Mouse (Mus musculus) frontal cortex, postnatal 25 days (tissue): ENCODE measurements around the gene Adcy6.
"Not testable (repeated sequence)": the region's sequence is repeated elsewhere in the genome, so short reads cannot be mapped to it uniquely, and the experiment has no call there.

Source experiments
- DNase-seq, 2 experiments: peaks; one replicate each; pipeline ENCODE4 v3.0.0; 2022; ENCODE audit warnings: low spot score in 2 of 2

Gene Adcy6

DNA sequence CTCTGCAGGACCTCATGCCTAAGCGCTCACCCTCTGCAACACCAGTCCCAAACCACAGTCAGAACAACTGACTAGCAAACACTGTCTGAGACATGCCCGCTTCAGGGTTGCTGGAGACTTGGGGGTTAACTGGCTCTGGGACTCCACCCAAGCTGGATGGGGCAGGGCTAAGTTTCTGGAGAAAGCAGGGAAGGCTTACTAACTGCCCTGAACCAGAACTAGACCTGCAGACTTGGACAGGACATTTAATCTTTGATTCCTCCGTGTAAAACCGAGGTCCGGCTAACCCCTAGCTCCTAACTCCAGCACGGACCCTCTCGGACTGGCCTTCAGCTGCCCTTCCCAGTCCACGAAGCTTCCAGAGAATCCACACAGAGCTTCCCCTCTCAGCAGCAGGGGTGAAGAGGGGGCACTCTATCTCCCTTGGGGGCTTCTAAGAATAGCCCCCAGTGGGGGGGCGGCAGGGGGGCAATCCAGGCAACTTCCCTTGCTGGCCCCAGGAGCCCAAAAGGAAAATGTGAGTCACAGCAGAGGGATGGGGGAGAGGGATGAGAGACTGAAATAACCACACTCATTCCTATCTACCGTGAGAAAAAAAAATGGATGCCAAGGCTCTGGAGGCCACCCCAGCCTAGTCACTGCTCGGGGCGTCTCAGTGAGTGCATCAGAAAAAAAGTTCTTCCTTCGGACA lies 7.5 kb downstream of the Adcy6 start:
- DNase-seq = no peak

DNA sequence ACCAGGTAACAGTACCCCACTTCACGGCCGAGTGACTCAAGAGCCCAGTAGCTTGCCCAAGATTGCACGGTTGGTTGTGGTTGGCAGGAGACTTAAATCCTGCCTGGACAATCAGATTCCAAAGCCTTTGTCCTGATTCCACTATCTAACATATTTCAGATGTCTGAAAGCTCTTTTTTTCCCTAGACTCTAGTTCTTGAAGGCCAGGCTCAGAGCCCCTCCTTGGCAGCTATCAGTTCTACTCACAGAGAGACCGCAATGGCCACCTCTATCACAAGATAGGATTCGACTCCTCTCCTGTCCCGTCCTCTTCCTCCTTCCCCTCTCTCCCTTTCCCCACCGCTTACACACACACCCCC lies 8.1 kb downstream of the Adcy6 start:
- DNase-seq = no peak

DNA sequence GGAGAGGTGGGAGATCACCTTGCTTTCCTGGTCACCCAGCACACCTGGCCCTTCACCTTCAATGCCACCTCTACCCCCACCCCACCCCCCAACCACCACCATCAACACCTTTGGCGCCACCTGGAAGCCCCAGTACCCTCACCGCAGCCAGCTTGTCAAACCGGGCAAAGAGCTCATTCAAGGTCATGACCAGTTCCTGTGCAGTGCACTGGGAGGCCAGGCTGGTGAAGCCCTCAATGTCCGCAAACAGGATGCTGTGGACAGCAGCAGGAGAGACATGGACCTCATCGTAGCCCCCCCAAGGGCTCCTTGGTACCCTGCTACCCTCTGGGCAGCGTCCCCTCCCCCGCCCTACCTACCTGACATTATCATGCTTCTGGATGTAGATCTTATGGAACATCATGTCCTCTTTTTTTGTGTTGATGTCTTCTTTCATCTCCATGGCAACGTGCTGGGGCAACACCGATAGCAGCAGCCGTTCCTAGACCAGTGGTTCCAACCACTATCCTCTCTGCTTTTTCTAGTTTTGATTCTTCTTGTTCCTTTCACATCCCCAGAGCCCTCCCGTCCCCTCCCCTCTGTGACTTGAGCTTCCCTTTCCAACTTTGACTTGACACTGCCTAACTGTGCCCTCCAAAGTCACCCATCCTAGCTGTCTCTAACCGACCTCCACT lies 9.7 kb downstream of the Adcy6 start:
- DNase-seq = no peak

DNA sequence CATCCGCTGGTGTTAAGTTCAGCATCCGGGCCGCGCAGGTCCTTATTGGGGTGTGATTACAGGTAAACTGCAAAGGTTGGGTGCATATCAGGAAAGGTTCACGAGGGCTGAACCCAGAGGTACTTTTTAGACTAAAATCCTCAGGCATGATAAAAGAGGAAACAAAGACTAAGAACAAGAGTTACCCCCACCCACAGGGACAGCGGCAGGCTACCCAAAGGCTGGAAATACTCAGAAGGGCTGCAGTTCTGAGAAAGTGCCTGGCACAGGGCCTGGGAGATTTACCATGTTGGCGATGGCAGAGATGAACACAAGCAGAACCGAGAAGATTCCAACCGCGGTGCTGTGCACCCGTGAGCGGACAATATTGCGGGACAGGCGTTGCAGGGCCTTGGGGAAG lies 13.3 kb downstream of the Adcy6 start:
- DNase-seq = no peak

DNA sequence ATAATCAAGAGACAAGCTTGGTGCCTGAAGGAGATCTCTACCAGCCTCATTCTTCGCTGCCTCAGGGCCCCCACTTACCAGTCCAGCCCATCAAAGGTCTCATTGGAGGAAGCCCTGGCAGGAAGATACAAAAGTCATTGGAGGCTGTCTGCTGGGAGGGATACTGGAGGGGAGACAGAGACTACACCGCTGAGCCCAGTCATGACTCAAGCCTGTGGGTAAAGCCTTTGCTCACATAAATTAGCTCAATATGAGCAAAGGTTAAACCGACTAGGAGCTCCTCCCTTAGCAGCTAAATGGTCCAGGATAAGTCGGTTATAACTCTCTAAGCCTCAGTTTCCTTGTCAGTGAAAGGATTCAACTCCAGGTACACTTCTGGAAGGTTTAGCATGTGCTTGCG lies 14.8 kb downstream of the Adcy6 start:
- DNase-seq = no peak

DNA sequence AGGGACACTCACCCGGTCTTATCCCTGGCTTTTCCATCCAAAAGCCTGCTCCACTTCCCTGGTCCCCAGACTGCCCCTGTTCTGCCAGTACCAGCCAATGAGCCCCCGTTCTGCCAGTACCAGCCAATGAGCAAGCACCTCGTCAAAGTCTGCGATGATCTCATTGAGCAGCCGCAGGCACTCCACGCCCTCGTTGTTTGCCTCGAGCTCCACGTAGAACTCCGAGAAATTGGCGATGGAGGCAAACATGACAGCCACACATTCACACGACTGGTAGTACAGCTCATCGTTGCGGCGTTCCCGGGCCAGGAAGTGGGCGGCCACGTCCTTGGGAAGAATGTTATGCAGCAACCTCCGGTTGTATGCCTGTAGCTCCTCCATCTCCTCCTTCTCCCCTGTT lies 15.7 kb downstream of the Adcy6 start:
- no peak for DNase-seq

DNA sequence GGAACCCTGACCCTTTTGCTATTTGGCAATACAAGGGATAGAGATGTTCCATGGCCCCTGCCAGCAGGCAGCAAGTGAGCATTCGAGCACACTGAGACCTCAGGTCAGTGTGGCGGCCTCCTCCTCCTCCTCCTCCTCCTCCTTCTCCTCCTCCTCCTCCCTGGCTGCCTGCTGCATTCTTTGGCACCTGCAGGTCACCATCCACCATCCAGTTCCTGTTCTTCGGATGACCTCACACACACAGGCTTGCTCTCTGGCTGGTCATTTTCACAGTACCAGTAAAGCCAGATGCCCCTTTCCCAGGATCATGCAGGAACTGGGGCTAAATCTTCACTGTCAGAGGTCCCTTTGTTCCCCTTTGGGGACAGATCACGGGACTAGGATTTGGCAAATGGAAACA lies 18.5 kb downstream of the Adcy6 start:
- DNase-seq = no peak

DNA sequence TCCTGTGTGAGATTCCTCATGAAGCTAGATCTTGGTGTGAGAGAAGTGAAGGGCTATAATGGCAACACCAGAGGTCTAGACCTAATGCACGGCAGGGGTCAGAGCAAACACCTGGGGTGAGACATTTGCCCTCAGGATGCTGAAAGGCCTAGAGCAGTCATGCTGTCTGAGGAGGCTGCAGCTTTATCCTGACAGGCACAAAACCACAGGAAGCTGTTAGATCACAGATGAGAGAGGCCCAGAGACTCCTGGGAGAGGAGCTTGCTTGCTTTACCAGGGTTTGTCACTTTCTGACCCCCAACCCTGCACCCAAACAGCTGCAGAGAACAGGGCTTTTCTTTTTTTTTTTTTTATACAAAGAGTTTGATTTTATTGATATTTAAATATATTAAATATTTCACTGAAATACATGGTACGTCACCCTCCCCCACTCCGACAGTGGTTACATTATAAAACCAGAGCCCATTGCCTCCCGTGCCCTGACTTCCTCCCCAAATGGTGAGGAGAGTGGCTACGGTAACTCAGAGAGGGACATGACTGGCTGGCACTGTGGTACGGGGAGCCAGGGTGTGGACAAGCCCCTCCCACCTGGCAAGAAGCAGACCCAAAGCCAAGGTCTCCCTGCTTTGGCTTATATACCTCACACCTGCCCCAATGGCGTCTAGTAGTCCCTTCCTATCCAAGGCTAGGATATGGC lies 20.1 kb downstream of the Adcy6 start:
- no peak for DNase-seq

DNA sequence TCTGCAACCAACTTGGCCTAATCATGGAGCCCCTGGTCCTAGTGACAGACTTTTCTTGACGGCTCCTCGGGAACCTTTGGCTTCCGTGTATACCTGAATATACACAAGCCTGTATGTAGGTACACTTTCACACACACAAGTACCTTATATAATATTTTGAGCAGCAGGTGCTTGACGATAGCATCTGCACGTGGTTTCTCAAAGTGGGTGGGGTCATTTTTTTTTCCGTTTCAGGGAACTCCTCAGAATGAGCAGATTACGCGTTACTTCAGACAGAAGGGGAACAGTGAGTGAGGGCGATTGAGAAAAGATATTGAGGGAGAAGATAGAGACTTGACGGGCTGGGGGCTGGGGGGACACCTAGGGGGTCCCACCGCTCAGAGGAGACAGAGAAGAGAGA lies 22.1 kb downstream of the Adcy6 start:
- no peak for DNase-seq

DNA sequence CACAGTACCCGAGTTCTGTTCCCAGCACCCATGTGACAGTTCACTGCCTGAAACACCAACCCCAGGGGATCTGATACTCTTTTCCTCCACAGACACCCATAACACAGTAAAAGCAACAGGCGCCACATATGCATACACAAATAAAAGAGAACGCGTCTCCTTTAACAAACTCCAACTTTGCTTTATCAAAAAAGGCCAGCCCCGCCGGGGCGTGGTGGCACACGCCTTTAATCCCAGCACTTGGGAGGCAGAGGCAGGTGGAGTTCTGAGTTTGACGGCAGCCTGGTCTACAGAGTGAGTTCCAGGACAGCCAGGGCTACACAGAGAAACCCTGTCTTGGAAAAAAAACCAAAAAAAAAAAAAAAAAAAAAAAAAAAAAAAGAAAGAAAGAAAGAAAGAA lies 23.7 kb downstream of the Adcy6 start:
- not testable (repeated sequence) for DNase-seq

DNA sequence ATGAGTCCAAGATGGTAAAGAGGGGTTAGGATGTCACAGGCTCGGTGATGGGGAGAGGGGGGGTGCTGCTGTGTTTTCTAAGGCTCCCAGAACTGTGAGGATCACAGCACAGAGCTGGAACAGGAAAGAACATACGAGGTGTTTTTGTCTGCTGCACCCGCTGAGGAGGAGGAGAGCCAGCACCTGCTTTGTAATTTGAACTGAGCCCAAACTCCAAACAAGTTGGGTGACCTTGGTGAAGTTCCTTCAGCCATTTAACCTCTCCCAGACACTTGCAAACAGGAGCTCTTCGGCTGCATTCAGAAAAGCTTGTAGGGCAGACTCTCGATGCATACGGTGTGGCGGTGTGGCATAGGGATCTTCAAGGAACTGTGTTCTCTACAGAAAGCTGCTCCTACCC lies 24.5 kb downstream of the Adcy6 start:
- DNase-seq = no peak

DNA sequence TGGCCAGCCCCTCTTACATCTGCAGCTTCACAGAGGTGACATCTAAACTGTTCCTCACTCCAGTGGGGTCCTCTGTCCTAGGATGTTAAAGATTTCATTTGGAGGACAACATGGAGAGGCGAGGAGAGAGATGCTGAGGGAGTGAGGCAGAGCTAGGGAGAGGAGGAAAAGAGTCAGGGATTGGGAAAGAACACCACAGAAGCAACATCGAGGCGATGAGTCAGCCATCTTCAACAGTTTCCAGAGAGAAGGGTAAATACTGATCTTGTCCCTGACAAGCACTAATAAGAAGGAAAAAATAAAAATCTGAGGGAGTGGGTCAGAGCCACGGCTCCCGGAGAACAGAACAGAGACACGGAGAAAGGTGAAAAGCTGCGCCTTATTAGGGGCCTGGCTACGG lies 26.9 kb downstream of the Adcy6 start:
- DNase-seq = no peak

DNA sequence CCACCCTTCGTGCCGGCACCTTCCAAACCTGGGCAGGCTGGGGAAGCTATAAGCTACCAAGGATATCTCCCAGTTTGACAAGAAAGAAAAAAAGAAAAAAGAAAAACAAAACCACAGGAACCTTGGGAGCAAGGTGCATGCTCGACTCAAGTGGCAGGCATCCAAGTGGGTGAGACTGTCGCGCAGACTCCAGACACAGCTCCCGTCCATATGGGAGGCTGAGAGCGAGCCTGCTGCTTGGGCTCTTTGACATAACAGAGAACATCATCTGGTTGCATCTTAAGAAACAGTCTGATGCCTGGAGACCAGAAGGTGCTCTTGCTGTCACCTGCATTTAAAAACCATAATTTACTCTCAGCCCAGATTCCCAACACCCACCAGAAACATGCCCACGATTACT lies 27.5 kb downstream of the Adcy6 start:
- DNase-seq = no peak

DNA sequence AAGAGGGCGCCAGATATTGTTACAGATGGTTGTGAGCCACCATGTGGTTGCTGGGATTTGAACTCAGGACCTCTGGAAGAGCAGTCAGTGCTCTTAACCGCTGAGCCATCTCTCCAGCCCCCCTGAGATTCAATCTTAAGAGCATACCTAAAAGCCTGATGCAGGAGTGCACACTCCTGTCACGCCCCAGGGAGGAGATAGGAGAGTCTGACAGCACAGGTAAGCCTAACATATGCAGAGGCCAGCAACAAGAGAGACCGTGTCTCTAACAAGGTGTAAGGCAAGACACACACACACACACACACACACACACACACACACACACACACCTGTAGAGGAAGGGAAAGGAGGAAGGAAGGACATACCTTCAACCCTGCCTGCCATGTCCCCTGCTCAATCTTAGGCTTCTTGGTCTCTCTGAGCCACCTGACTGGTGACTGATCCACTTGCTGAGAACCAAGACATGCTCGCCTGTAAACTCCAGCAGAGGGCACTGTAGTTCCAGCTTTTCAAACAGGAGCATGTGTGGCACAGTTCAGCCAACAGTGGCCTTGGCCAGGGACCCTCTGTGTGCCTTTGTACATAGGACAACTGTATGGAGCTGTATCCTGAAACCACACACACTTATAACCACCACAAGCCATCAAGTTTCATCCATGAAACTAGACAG lies 29.9 kb downstream of the Adcy6 start:
- peak; percentile 60 to 74 for DNase-seq

DNA sequence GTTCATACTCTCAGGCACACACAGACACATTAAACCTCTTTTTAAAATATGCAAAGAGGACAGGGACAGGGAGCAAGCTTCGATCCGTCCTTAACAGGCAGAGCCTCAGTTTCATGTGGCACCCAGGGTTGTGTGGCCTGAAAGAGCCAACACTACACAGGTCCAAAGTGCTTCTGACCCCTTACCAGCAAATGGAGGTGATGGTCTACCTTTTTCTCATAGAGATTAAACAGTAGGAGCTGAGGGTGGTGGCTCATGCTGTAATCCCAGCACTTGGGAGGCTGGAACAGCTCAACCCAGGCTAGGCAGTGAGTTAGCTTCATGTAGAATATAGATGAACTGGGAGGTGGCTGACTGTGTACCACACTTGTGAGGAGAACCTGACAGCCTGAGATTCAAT lies 30.6 kb downstream of the Adcy6 start:
- DNase-seq = no peak

DNA sequence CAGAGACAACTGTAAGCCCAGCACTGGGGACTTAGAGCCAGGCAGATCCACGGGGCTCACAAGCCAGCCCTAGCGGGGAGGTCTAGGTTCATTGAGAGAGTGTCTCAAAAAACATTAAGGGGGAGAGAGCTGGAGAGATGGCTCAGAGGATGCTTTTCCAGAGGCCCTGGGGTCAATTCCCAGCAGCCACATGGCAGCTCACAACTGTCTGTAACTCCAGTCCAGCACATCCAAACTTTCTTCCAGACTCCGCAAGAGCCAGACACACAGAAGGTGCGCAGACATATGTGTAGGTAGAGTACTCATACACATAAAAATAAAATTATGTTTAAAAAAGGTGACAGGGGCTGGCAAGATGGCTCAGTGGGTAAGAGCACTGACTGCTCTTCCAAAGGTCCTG lies 36.6 kb downstream of the Adcy6 start:
- no peak for DNase-seq

DNA sequence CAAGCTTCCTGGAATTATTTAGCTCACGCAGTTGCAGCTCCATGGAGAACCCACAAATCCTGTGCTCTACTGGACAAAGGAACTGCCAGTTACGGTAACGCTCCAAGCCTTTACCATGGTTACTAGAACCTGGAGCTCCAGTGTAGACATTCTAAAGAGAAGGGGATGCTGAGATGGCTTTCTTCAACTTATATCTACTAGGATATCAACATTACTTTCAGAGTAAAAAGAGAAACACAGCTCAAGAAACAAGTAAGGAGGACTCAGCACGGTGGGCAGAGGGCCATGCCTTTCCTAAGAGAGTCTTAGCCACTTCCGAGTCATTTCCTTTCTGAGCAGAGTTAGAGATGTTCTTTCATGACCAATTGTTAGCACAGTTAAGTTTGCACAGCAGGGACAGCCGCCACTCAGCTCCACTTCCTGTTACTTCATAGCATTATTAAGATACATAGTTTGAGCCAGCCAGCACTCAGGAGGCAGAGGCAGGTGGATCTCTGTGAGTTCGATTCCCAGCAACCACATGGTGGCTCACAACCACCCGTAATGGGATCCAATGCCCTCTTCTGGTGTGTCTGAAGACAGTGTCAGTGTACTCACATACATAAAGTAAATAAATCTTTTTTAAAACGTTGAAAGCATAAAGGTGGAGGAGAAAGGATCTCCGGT lies 38.9 kb downstream of the Adcy6 start, which contains the start of the genes Ccnt1 and 4930415O20Rik:
TSS of gene Ccnt1 (minus strand) at position 51 of the 666 bp plus-strand sequence.
TSS of gene 4930415O20Rik (plus strand) at position 132 of the 666 bp plus-strand sequence.
- DNase-seq = no peak

DNA sequence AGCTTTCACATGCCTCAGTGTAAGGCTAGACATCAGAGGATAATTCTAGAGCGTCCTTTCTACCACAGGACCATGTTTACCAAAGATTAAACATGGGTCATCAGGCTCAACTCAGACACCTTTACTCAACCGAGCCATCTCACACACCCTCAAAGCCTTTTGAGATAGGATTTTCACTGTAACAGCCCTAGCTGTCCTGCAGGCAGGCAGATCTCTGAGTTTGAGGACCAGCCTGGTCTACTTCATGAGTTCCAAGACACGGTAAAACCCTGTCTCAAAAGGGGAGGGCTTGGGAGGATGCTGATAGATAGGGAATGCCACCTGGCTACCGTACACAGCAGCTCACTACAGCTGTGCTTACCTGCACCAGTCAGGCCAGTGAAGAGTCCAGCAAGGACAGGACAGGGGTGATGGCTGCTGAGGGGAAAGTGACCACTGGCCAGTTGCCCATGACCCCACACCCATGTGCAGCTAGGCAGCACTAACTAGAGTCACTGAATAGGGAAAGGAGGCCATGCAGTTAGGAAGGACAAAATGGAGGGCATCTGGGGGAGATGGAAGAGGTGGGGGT lies 40.0 kb downstream of the Adcy6 start:
- DNase-seq = no peak

DNA sequence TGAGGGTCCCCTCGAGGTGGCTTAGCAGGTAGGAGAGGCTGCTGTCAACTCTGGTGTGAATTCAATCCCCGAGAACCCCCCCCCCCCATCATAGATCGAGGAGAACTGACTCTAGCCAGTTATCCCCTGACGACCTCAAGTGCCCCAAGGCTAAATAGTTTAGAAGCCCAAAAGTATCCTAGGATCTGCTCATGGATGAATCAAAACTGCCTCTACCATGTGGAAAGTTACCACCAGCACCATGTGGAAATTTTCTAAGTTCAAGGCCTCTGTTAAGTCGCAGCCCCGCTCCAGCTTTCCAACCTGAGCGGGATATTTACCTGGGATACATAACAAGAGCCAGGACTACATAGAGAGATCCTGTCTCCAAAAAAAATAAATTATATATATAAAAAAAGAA lies 40.7 kb downstream of the Adcy6 start:
- DNase-seq = no peak

DNA sequence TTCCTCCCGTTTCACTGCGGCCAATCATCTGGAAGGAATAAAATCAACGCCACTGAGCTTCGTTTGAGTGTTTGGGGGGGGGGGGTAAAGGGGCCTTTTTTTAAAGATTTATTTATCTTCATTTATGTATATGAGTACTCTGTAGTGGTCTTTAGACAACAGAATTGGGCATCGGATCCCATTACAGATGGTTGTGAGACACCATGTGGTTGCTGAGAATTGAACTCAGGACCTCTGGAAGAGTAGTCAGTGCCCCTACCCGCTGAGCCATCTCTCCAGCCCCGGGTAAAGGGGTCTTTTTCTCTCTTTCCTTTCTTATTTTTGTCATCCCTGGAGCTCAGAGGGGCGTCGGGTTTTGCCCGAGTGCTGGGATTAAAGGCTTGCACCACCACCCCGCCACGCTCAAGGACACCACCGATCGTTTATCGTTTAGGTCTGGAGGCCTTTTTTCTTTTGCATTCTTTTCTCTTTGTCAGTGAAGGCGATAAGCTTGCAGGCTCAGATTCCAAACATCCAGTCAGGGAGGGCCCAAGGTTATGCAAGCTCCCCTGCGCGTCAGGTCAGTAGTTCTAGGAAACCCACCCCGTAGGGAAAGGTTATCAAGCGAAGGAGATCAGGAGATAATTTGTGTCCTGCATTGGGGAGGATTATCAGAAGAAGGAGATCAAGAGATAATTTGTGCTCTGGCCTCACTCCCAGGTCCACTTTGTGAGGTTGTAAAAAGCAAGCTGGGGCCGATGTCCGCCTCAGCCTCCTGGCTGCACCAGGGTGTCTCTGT lies 41.4 kb downstream of the Adcy6 start:
- DNase-seq = no peak
